Mouse (Mus musculus) telencephalon, adult 2 months (tissue): ENCODE measurements around the gene Cs.

Experiments
- DNase-seq: peaks from one replicate; pipeline ENCODE4 v3.0.0-alpha.2; 2011; ENCODE audit warnings: low read depth, low spot score

Cs gene

GRCm38 (mm10) chr10:128372989-128373748, 35.6 kb downstream of the Cs start:
- DNase-seq = no peak

DNA sequence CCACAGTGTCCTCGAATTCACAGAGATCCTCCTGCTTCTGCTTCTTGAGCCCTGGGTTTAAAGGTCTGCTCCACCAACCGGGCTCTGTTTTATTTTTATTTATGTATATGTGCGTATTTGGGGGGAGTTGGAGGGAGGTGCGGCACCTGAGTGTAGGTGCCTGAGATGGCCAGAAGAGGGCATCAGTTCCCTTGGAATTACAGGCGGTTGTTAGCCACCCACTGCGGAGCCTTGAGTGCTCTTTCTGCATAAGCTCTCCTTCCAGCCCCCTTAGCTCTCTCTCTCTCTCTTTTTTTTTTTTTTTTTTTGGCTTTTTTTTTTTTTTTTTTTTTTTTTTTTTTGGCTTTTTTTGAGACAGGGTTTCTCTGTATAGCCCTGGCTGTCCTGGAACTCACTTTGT, 36.9 kb downstream of the Cs start:
- no peak for DNase-seq

GRCm38 (mm10) chr10:128376099-128376454, 38.5 kb downstream of the Cs start:
- DNase-seq = no peak

GRCm38 (mm10) chr10:128376455-128377211, 39.1 kb downstream of the Cs start, which contains the start of gene Ankrd52:
Ankrd52 (plus strand) TSS chr10:128377115.
- DNase-seq = no peak

DNA sequence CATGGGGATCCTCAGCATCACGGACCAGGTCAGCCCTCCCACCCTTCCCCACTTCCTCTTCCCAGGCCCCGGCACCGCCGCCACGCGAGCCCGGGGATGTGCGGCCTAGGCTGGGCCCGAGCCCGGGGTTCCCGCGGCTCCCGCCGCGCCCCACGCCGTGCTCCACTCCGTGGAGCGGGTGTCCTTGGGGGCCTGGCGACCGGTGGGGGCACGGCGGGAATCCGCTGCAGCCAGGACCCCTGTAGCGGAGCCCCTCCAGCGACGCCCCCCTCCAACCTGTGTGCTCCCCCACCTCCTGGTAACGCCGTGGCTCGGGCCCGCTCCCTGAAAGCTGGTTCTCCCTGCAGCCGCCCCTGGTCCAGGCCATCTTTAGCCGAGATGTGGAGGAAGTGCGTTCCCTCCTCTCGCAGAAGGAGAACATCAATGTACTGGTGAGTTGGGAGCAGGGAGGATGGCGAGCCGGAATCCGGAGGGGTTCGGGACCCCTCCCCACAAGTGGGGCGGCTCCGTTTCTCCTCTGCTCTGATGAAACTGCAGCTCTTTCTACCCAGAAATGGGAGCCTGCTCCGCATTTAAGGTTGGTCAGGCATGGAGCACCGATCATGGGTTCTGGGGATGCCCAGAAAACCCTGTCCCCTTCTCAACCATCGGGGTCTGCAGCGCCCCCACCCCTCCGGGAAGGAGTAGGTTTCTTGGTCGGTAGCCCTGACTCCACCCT, 39.8 kb downstream of the Cs start:
- DNase-seq = no peak

- DNase-seq = no peak
Observed at GRCm38 (mm10) chr10:128377940-128378448, 40.5 kb downstream of the Cs start.

DNA sequence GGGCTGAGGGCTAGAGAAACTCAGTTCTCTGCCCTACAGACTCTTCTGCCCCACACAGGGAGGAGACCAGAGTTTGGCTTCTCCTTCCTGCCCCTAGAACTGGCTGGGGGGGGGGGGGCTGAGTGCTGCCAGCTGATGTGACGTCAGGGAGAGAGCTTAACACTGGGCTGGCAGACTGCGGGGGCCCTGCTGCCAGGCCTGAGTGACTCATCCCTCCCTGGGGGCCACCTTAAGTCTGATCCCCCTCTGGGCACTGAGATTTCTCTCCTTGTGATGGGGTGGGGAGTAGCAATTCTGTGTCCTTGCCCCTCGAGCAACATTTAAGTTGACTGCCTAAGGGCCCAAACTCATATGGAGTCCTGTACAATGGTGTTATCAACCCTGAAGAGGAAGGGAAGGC, 40.9 kb downstream of the Cs start:
- no peak for DNase-seq

- DNase-seq = no peak
Observed at GRCm38 (mm10) chr10:128379260-128379659, 41.7 kb downstream of the Cs start.

- DNase-seq = no peak
Observed at GRCm38 (mm10) chr10:128380565-128380964, 43.0 kb downstream of the Cs start.

- no peak for DNase-seq
Observed at GRCm38 (mm10) chr10:128382482-128382881, 44.9 kb downstream of the Cs start.

- DNase-seq = no peak
Observed at GRCm38 (mm10) chr10:128385902-128386301, 48.4 kb downstream of the Cs start.

GRCm38 (mm10) chr10:128388941-128389340, 51.4 kb downstream of the Cs start:
- DNase-seq = no peak

DNA sequence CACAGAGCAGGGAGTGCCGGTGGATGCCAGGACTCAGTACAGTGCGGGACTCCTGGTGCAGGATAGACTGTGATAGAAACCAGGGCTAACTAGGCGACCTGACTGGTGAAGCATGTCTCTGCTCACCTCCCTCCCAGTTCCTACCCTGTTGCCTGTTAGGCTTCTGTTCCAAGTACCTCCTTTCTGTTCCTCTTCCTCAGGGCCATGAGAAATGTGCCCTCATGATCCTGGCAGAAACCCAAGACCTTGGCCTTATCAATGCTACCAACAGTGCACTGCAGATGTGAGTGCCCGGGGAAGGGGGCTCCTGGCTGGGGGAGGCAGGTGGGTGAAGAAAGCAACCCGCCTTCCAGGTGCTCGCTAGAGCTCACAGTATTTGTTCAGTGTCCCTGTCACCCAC, 52.0 kb downstream of the Cs start:
- no peak for DNase-seq

DNA sequence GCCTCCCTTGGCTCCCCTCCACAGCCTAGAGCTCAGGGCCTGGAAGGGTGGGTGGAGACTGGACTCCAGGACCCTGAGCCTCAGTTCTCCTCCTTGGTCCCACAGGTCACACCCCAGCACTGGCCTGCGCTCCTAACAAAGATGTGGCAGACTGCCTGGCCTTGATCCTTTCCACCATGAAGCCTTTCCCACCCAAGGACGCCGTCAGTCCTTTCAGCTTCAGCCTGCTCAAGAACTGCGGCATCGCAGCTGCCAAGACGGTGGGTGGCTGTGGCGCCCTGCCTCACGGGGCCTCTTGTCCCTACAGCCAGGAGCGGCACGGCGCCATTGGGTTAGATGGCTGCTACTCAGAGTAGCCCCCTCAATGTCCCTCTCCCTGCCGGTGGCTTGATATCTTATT, 52.8 kb downstream of the Cs start:
- no peak for DNase-seq

- no peak for DNase-seq
Observed at GRCm38 (mm10) chr10:128391850-128392249, 54.3 kb downstream of the Cs start.

DNA sequence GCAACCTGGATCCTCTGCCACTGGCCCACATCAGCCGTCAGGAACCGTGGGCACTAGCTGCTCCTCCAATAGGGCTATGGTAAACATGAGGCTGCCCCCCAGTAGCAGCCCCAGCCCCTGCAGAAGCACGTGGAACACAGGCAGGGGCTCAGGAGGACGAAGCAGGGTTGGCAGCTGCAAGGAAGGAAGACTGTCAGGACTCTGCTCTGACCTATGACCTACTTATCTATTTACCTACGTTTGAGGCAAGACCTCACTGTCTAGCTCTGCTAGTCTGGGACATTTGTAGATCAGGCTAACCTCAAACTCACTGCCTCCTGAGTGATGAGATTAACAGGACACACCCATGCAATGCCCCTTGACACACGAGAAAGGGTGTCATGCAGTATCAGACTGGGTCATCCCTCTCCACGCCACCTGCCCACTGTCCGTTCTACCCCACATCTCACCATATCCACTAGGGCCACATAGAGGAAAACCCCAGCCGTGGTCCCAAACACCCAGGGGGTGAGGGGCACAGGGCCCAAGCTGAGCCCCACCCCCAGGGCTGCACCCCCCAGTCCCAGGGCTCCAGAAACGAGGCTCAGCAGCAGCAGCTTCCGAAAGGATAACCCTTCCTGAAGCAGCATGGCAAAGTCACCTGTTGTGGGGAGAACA, 58.6 kb downstream of the Cs start:
- no peak for DNase-seq

DNA sequence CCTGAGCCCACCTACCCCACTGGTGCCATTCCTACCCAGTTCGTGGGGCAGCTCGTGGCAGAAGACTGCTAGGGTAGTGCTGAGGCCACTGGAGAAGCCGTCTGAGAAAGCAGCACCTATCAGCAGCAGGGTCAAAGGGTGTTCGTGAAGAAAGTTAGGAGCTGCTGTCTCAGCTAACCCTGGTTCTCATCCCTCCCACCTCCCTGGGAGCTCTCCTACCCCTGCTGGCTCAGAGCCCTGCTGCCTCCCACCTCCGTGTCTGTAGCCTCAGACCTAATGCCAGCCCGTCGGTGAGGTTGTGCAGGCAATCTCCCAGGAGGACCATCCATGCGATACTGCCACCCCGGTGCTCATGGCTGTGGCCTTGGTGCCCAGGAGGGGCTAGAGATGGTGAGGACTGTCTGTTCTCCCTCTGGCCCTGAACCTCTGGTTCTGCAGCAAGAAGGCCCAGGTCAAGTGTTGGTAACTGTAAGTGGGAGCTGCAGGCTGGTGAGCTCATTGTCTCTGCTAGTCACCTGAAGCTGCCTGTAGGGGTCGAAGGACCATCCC, 59.3 kb downstream of the Cs start:
- DNase-seq = no peak

DNA sequence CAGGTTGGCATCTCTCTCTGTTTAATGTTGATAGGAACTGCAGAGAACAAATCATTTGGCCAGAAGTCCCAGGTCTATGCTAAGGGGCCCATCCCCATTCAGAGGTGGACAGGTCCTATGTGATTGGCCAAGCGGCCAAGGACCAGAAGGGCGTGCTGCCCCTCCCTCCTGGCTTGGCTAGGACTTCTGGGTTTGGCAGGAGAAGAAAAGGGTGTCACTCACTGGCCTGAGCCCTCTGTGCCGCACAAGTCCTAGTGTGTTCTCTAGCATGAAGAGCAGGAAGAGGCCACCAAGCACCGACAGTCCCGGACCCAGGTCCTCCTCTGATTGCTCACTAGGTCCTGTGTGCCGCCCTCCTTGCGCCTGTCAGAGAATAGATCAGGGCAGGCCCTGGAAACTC, 59.9 kb downstream of the Cs start:
- no peak for DNase-seq

- no peak for DNase-seq
Observed at GRCm38 (mm10) chr10:128400338-128400737, 62.8 kb downstream of the Cs start.

- DNase-seq = no peak
Observed at GRCm38 (mm10) chr10:128401056-128401455, 63.5 kb downstream of the Cs start, which contains the start of gene Slc39a5. Slc39a5 (minus strand) TSS chr10:128401229.

DNA sequence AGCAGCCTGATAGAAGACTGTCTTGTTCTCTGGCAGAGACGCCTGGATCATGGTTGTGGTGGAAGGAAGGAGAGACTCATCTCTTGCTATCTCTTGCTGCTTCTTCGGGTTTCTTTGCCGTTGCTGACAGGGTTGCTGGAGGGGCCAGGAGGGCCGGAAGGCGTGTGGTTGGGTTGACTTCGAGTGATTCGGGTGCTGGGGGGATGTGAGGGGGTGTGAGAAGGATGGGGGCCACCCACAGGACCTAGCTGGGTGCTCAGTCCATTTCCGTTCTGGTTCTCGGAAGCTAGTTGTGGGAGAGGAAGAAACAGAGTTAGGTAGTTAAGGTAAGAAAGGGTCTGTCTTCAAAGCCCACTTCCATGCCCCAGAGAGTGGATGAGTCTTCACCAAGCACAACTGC, 64.1 kb downstream of the Cs start:
- DNase-seq = no peak
